Comparison of ENCODE assay signal across 8 mouse cellular contexts in genomic region chr10:58675533-58675932, GRCm38 (mm10). TPM values are rescaled to one million over a fixed set of nuclear protein-coding genes. Genes with fewer than 3 reads are reported as not detected.
DNase-seq lines count a peak whose midpoint lies in the region; ATAC-seq lines count a peak whose summit lies in the region.

Gene Edar (minus strand): TSS chr10:58675654.

- peaks cover 10% of the 10 kb centered on the region for H3K4me1 ChIP-seq in hindbrain, embryonic 16.5 days (ENCODE audit: control insufficient read depth, insufficient read depth, low read depth, low read length)

- H3K4me2 ChIP-seq in hindbrain, embryonic 16.5 days (ENCODE audit: low read length): peak within 1 kb of the TSS; percentile 54

- peak; percentile 45 for DNase-seq in T-cell, adult 2 months (ENCODE audit: low spot score)
- peak; percentile 70 to 85 for DNase-seq in cerebellum, postnatal 4 days (ENCODE audit: low spot score in 2 of 2)
- DNase-seq in gastrocnemius, adult 8-10 months (ENCODE audit: low spot score in 2 of 2): peak; percentile 33 to 52
- DNase-seq in left cerebral cortex, adult 18-20 months (ENCODE audit: low spot score in 2 of 2): peak; percentile 73 to 76
- DNase-seq in lung, postnatal 36 days: peak; percentile 91
- DNase-seq in right cerebral cortex, adult 2 months (ENCODE audit: low spot score in 2 of 2): peak; percentile 71 to 72
- peak; percentile 69 for DNase-seq in urinary bladder, adult 2 months (ENCODE audit: low spot score)

- no peak within 1 kb of the TSS for H3K9ac ChIP-seq in hindbrain, embryonic 16.5 days (ENCODE audit: low read depth, low read length)

- no peaks in the 10 kb centered on the region for H3K27me3 ChIP-seq in hindbrain, embryonic 16.5 days (replicated peaks; ENCODE audit: control insufficient read depth, insufficient read depth, low read length)

- H3K9me3 ChIP-seq in hindbrain, embryonic 16.5 days (ENCODE audit: control insufficient read depth, low read length): no peaks in the 10 kb centered on the region

- peak; percentile 89 for ATAC-seq in hindbrain, embryonic 16.5 days

- no peaks in the 10 kb centered on the region for H3K36me3 ChIP-seq in hindbrain, embryonic 16.5 days (ENCODE audit: control insufficient read depth, insufficient read depth, low read length)

- 6% methylated on average over 20 of the region's 20 CpGs for WGBS in hindbrain, embryonic 16.5 days

- H3K27ac ChIP-seq in hindbrain, embryonic 16.5 days (ENCODE audit: low read depth, low read length): no peak within 1 kb of the TSS

- H3K4me3 ChIP-seq in hindbrain, embryonic 16.5 days (ENCODE audit: low read length): peak within 1 kb of the TSS; percentile 29

RNA-seq across cellular contexts. Expression of gene Edar, which starts in this region (rescaled TPM):
- total RNA-seq in gastrocnemius, adult 8-10 months (2022): under 1 TPM in 1 of 4 experiments, not detected in 3; 0.11 TPM
- 0.15 and 0.56 TPM in 2 replicates for polyA plus RNA-seq in hindbrain, embryonic 16.5 days (2015; fragmentation: Nextera tagmentation; extraction: Ambion mirVana)
- total RNA-seq in left cerebral cortex, adult 18-20 months (2021): under 1 TPM; 0.21 to 0.37 TPM
- 1.4 and 1.5 TPM in 2 replicates for polyA plus RNA-seq in urinary bladder, adult 2 months (2012; rRNA removed)

Comparison
In these comparisons a context has a peak if more than half of its experiments do, and no peak if none do; other contexts are left out.
1. Peak in DNase-seq in gastrocnemius, adult 8-10 months; RNA of the gene not detected or under 1 TPM.
2. Peak in ATAC-seq, H3K4me3 ChIP-seq and H3K4me2 ChIP-seq in hindbrain, embryonic 16.5 days; RNA of the gene not detected or under 1 TPM.
3. Peak in DNase-seq in left cerebral cortex, adult 18-20 months; RNA of the gene not detected or under 1 TPM.